Mouse (Mus musculus) cerebellum, adult 2 months (tissue): Measurements from ENCODE around the gene Ncoa3.

ENCODE experiments used
- CTCF ChIP-seq: fragments of 200-500 bp; IDR thresholded peaks from 2 replicates; pipeline ENCODE4 v1.5.1; 2011; ENCODE audit warnings: low read depth, mild to moderate bottlenecking, control low read depth, low read length, moderate library complexity, borderline replicate concordance; ENCODE audit not compliant: insufficient read depth
- POLR2A ChIP-seq: fragments of 200-500 bp; IDR thresholded peaks from 2 replicates; pipeline ENCODE4 v1.6.1; 2011; ENCODE audit warnings: low read length, control low read depth, borderline replicate concordance; ENCODE audit not compliant: insufficient read depth

DNA sequence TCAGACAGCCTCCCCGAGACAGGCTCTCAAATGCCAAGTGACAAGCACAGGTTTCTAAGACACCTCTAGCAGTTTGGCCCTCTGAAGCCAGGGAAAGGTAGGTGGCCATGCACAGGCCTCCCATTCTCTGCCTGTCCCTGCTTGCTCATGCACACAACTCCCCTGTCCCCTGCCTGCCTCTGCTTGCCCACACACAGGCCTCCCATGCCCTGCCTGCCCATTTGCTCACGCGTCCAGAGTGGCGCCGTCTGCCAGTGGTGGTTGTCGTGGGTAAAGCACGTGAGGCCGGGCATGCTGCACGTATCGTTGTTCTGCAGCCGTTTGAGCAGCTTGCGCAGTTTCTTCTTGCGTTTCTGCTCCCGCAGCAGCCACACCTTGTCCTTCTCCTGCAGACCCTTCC is 86.8 kb downstream of the Ncoa3 start:
- TF ChIP-seq POLR2A, result no peak
- TF ChIP-seq CTCF, result no peak
